Mouse (Mus musculus) myocyte (in vitro differentiated cells): Measurements from ENCODE around the gene Cep128. TPM values are rescaled to one million over a fixed set of nuclear protein-coding genes. Genes with fewer than 3 reads are reported as not detected.

ENCODE experiments used
- H3K27me3 ChIP-seq: one replicate; pipeline ENCODE4 v1.6.1; 2011; ENCODE audit not compliant: control insufficient read depth, insufficient read depth, insufficient read length
- H3K36me3 ChIP-seq: one replicate; pipeline ENCODE4 v1.6.1; 2011; ENCODE audit not compliant: control insufficient read depth, insufficient read depth
- H3K4me2 ChIP-seq: one replicate; pipeline ENCODE4 v1.6.1; 2011; ENCODE audit warnings: low read depth, control low read depth
- H3K4me3 ChIP-seq: one replicate; pipeline ENCODE4 v1.5.1; 2011; ENCODE audit warnings: mild to moderate bottlenecking, control low read depth, moderate library complexity
- H3K79me2 ChIP-seq: one replicate; pipeline ENCODE4 v1.6.1; 2011; ENCODE audit not compliant: control insufficient read depth, insufficient read depth
- H3ac ChIP-seq: one replicate; pipeline ENCODE4 v1.6.1; 2011; ENCODE audit not compliant: control insufficient read depth, insufficient read length
- CEBPB ChIP-seq: IDR thresholded peaks from 2 replicates; pipeline ENCODE4 v1.6.1; 2011; ENCODE audit warnings: mild to moderate bottlenecking, moderate library complexity; ENCODE audit not compliant: poor library complexity, insufficient read depth, severe bottlenecking
- E2F4 ChIP-seq: IDR thresholded peaks from one replicate; pipeline ENCODE4 v1.6.1; 2011; ENCODE audit warnings: mild to moderate bottlenecking, control low read depth, moderate library complexity; ENCODE audit not compliant: insufficient read depth
- MAX ChIP-seq: IDR thresholded peaks from one replicate; pipeline ENCODE4 v1.6.1; 2011; ENCODE audit warnings: low read depth, mild to moderate bottlenecking, control low read depth
- MYOD1 ChIP-seq, 3 experiments: IDR thresholded peaks; one replicate each; pipeline ENCODE4 v1.6.1; 2011; ENCODE audit warnings: control low read depth in 2 of 3, low read depth in 2 of 3, mild to moderate bottlenecking in 2 of 3, moderate library complexity in 1 of 3; ENCODE audit not compliant: insufficient read length in 2 of 3, control insufficient read depth in 1 of 3
- MYOG ChIP-seq, 3 experiments: IDR thresholded peaks; one replicate each; pipeline ENCODE4 v1.6.1; 2011; ENCODE audit warnings: control low read depth in 2 of 3, low read depth in 2 of 3, mild to moderate bottlenecking in 2 of 3; ENCODE audit not compliant: insufficient read length in 2 of 3, control insufficient read depth in 1 of 3, insufficient read depth in 1 of 3
- POLR2A ChIP-seq: IDR thresholded peaks from one replicate; pipeline ENCODE4 v1.6.1; 2011; ENCODE audit warnings: low read depth, mild to moderate bottlenecking, control low read depth, moderate library complexity; ENCODE audit not compliant: insufficient read length
- POLR2AphosphoS2 ChIP-seq: IDR thresholded peaks from one replicate; pipeline ENCODE4 v1.6.1; 2011; ENCODE audit warnings: low read depth, control low read depth; ENCODE audit not compliant: insufficient read length
- REST ChIP-seq: IDR thresholded peaks from one replicate; pipeline ENCODE4 v1.6.1; 2011; ENCODE audit warnings: mild to moderate bottlenecking, control low read depth, moderate library complexity; ENCODE audit not compliant: insufficient read depth, insufficient read length
- SRF ChIP-seq: IDR thresholded peaks from one replicate; pipeline ENCODE4 v1.6.1; 2011; ENCODE audit warnings: low read depth; ENCODE audit not compliant: control insufficient read depth, insufficient read length
- TCF12 ChIP-seq: IDR thresholded peaks from one replicate; pipeline ENCODE4 v1.6.1; 2011; ENCODE audit warnings: mild to moderate bottlenecking, control low read depth; ENCODE audit not compliant: poor library complexity, insufficient read depth, severe bottlenecking
- TCF3 ChIP-seq: IDR thresholded peaks from one replicate; pipeline ENCODE4 v1.6.1; 2011; ENCODE audit warnings: low read depth, control low read depth; ENCODE audit not compliant: insufficient read length
- USF1 ChIP-seq: IDR thresholded peaks from one replicate; pipeline ENCODE4 v1.6.1; 2011; ENCODE audit warnings: low read depth, mild to moderate bottlenecking, control low read depth, moderate library complexity
- polyA plus RNA-seq: library from polyadenylated mRNA; unstranded; fragments of >200 nt; fragmentation: generic; extraction: Trizol; gene quantifications from one replicate; pipeline ENCODE4 v1.2.1, GENCODE M21; 2012; ENCODE audit warnings: missing spikeins

The Cep128 gene
- polyA plus RNA-seq, 1 experiment = 2.9 TPM

DNA sequence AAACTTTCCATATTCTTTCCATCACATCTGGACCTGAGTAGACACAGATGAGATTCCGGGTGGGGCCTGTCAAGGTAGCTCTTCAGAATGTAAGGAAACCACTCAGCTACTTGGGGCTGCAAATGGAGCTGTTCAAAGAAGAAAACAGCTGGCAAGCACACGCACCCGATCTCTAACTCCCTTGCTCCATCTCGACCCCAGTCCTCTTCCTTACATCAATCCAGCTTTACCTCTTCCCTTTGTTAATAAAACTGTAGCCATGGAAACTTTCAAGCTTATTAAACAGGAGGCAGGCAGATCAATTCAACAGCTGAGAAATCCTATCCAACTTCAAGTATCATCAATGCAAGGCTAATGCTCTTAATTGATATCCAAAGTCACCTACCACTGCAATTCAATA lies 195.1 kb downstream of the Cep128 start:
- TF ChIP-seq CEBPB (no peak), E2F4 (no peak), POLR2AphosphoS2 (no peak), SRF (no peak), USF1 (no peak), POLR2A (no peak), MYOG (IDR thresholded peaks at IDR 0.05; ENCODE audit: control insufficient read depth in 1 of 3, insufficient read depth in 1 of 3, insufficient read length in 2 of 3, low read depth in 2 of 3) (no peak), REST (no peak)
- no peak overlapping the region for H3ac ChIP-seq
- H3K36me3 ChIP-seq = no peaks in the 10 kb centered on the region
- no peaks in the 10 kb centered on the region for H3K79me2 ChIP-seq
- H3K4me2 ChIP-seq = no peak overlapping the region
- H3K27me3 ChIP-seq = no peaks in the 10 kb centered on the region
- H3K4me3 ChIP-seq = no peak overlapping the region

DNA sequence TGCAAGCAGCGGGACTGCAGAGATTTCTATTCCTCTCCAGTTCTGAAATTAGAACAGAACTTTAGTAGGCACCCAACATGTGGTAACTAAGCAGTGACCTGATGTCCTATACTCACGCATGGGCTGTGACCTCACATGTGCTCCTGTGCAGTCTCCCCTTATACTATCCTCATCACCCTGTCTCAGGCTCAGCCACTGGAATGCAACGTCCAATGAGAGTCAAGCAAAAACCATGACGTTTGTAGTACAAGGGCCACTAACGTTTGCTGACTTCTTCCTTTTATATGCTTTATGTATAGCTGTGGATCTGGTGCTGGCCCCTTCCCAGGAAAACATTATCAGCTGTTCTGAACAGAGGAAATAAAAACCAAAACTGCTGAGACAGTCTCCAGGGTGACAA lies 198.6 kb downstream of the Cep128 start:
- H3K36me3 ChIP-seq = no peaks in the 10 kb centered on the region
- H3K27me3 ChIP-seq = no peaks in the 10 kb centered on the region
- no peak overlapping the region for H3ac ChIP-seq
- H3K79me2 ChIP-seq = no peaks in the 10 kb centered on the region
- no peak overlapping the region for H3K4me3 ChIP-seq
- TF ChIP-seq SRF (no peak), REST (no peak), MYOD1 (IDR thresholded peaks at IDR 0.05; ENCODE audit: control insufficient read depth in 1 of 3, insufficient read length in 2 of 3, low read depth in 2 of 3) (no peak), E2F4 (no peak), TCF12 (no peak), MAX (no peak), MYOG (IDR thresholded peaks at IDR 0.05; ENCODE audit: control insufficient read depth in 1 of 3, insufficient read depth in 1 of 3, insufficient read length in 2 of 3, low read depth in 2 of 3) (no peak), CEBPB (no peak), TCF3 (no peak), POLR2A (no peak), USF1 (no peak), POLR2AphosphoS2 (no peak)
- H3K4me2 ChIP-seq = no peak overlapping the region

DNA sequence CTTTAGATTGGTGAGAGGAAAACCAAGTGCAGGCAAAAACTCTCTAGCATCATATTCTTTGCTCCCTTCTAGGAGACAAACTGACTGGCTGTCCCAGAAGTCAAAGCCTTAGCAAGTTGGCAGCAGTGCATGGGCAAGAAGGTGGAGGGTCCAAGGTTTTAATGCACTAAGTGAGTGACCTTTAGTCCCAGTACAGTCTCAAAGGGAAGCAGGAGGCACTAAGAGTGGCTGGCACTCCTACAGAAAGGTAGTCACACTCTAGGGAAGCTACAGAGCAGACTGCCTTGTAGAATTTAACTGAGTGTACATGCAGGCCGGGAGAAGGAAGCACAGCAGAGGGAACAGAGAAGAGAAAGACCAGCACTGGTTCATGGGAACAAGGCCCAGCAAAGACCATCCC lies 199.6 kb downstream of the Cep128 start:
- Histone ChIP-seq H3K36me3 (no peaks in the 10 kb centered on the region), H3ac (no peak overlapping the region), H3K27me3 (no peaks in the 10 kb centered on the region), H3K79me2 (no peaks in the 10 kb centered on the region), H3K4me2 (no peak overlapping the region), H3K4me3 (no peak overlapping the region)
- TF ChIP-seq MYOG (IDR thresholded peaks at IDR 0.05; ENCODE audit: control insufficient read depth in 1 of 3, insufficient read depth in 1 of 3, insufficient read length in 2 of 3, low read depth in 2 of 3) (no peak), POLR2A (no peak), MAX (no peak), TCF3 (no peak), TCF12 (no peak), POLR2AphosphoS2 (no peak), MYOD1 (IDR thresholded peaks at IDR 0.05; ENCODE audit: control insufficient read depth in 1 of 3, insufficient read length in 2 of 3, low read depth in 2 of 3) (no peak), USF1 (no peak), E2F4 (no peak), CEBPB (no peak), REST (no peak), SRF (no peak)

DNA sequence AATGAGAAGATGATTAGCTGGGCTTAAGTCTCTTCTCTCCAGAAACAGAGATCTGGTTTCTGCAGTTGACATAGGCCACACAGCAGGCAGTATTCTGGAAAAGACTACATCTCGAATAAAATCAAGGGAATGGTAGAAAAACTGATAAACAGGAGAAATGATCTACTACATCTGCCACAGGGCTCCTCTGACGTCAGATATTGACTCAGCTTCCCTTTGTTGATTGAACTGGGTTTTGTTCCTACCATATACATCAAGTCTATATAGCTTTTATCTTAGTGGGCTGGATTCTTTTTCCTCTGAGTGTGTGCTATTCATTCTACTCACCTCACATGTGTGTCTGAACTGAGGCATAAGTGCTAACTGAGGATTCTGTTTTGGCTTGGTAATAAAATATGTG lies 200.3 kb downstream of the Cep128 start:
- H3K27me3 ChIP-seq = no peaks in the 10 kb centered on the region
- no peaks in the 10 kb centered on the region for H3K79me2 ChIP-seq
- H3ac ChIP-seq = no peak overlapping the region
- no peaks in the 10 kb centered on the region for H3K36me3 ChIP-seq
- H3K4me3 ChIP-seq = no peak overlapping the region
- no peak for TF ChIP-seq POLR2A
- no peak for TF ChIP-seq SRF
- TF ChIP-seq MAX = no peak
- no peak for TF ChIP-seq TCF3
- TF ChIP-seq TCF12 = no peak
- no peak for TF ChIP-seq POLR2AphosphoS2
- no peak for TF ChIP-seq MYOD1 (IDR thresholded peaks at IDR 0.05; ENCODE audit: control insufficient read depth in 1 of 3, insufficient read length in 2 of 3, low read depth in 2 of 3)
- no peak for TF ChIP-seq MYOG (IDR thresholded peaks at IDR 0.05; ENCODE audit: control insufficient read depth in 1 of 3, insufficient read depth in 1 of 3, insufficient read length in 2 of 3, low read depth in 2 of 3)
- TF ChIP-seq USF1 = no peak
- no peak for TF ChIP-seq REST
- no peak for TF ChIP-seq E2F4
- no peak for TF ChIP-seq CEBPB
- no peak overlapping the region for H3K4me2 ChIP-seq

DNA sequence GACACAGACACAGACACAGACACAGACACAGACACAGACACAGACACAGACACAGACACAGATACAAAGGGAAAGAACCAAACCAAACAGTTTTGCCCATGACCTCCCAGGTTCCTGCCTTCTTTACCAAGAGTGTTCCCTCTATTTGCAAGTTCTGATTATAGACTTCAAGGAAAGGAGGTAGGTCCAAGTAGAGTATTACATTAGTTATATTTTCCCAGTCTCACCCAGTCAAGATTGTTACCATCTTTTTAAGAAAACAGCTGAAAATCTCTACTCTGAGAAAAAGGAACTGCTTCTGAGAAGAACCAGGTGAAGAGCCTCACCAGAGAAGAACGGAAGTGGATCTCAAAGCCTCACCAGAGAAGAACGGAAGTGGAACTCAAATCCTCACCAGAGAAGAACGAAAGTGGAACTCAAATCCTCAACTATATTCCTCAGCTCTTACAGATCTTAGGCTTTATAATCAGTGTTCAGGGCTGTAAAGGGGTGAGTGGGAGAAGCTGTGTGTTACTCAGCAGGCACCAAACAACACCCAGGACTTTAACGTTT lies 200.8 kb downstream of the Cep128 start:
- no peaks in the 10 kb centered on the region for H3K36me3 ChIP-seq
- H3K79me2 ChIP-seq = no peaks in the 10 kb centered on the region
- H3K27me3 ChIP-seq = no peaks in the 10 kb centered on the region
- no peak for TF ChIP-seq USF1
- TF ChIP-seq CEBPB = no peak
- TF ChIP-seq REST = no peak
- TF ChIP-seq TCF12 = no peak
- no peak for TF ChIP-seq MAX
- TF ChIP-seq MYOD1 (IDR thresholded peaks at IDR 0.05; ENCODE audit: control insufficient read depth in 1 of 3, insufficient read length in 2 of 3, low read depth in 2 of 3) = no peak
- no peak for TF ChIP-seq POLR2AphosphoS2
- no peak for TF ChIP-seq MYOG (IDR thresholded peaks at IDR 0.05; ENCODE audit: control insufficient read depth in 1 of 3, insufficient read depth in 1 of 3, insufficient read length in 2 of 3, low read depth in 2 of 3)
- no peak for TF ChIP-seq E2F4
- no peak for TF ChIP-seq SRF
- TF ChIP-seq POLR2A = no peak
- no peak for TF ChIP-seq TCF3
- no peak overlapping the region for H3ac ChIP-seq
- H3K4me3 ChIP-seq = no peak overlapping the region
- H3K4me2 ChIP-seq = no peak overlapping the region
